Mouse (Mus musculus) adrenal gland, adult 18-20 months (tissue): ENCODE data around the gene Mkrn1. TPM values are rescaled to one million over a fixed set of nuclear protein-coding genes. Genes with fewer than 3 reads are reported as not detected.
A peak's percentile ranks its signal among the peaks of the same experiment; 100 is the strongest.
"Not testable (repeated sequence)": the region's sequence is repeated elsewhere in the genome, so short reads cannot be mapped to it uniquely, and the experiment has no call there.

Experiments used
- DNase-seq, 2 experiments: peaks; one replicate each; pipeline ENCODE4 v3.0.0; 2021 to 2022; ENCODE audit warnings: low spot score in 2 of 2
- long read RNA-seq, 2 experiments: library from polyadenylated mRNA; stranded (forward); transcript quantifications; one replicate each; pipeline ENCODE4 v2.0.0; 2021
- total RNA-seq, 2 experiments: library from RNA; stranded (reverse); gene quantifications; 1 replicate in 1 of 2; 2 replicates in 1 of 2; pipeline ENCODE4 v1.2.3; 2021

Mkrn1 gene
- total RNA-seq: 10 to 100 TPM; 64.0 to 72.7 TPM
- long read RNA-seq, experiment 1, transcript Mkrn1-202 (5 exons, 1,511 nt): minor isoform, 5 of 84 reads
- long read RNA-seq, experiment 1, transcript Mkrn1-201 (8 exons, 3,046 nt): major isoform, 63 of 84 reads
- long read RNA-seq, experiment 1, partial matches to known transcripts: 3 of 84 reads
- long read RNA-seq, experiment 1, other reads (novel, unspliced or antisense): 11 of 84 reads
- long read RNA-seq, experiment 2, transcript Mkrn1-201 (8 exons, 3,046 nt): major isoform, 235 of 318 reads
- long read RNA-seq, experiment 2, transcript Mkrn1-202 (5 exons, 1,511 nt): minor isoform, 22 of 318 reads
- long read RNA-seq, experiment 2, transcript Mkrn1-203 (3 exons, 751 nt): minor isoform, 16 of 318 reads
- long read RNA-seq, experiment 2, partial matches to known transcripts: 12 of 318 reads
- long read RNA-seq, experiment 2, other reads (novel, unspliced or antisense): 31 of 318 reads

GRCm38 (mm10) chr6:39419851-39420721, at the start of gene Mkrn1:
Gene Mkrn1 (minus strand): TSS chr6:39420462.
- DNase-seq: peak; percentile 63 to 66

GRCm38 (mm10) chr6:39469427-39469826, 49.2 kb upstream of the Mkrn1 start:
- DNase-seq: no peak

GRCm38 (mm10) chr6:39462621-39463538, 42.6 kb upstream of the Mkrn1 start:
- peak; percentile 77 to 84 for DNase-seq

- no peak for DNase-seq
Measured at GRCm38 (mm10) chr6:39460040-39460439, 39.8 kb upstream of the Mkrn1 start.

- no peak for DNase-seq
Measured at GRCm38 (mm10) chr6:39455339-39456160, 35.3 kb upstream of the Mkrn1 start.

GRCm38 (mm10) chr6:39454616-39455015, 34.4 kb upstream of the Mkrn1 start:
- DNase-seq: no peak

GRCm38 (mm10) chr6:39453564-39453963, 33.3 kb upstream of the Mkrn1 start:
- no peak for DNase-seq

- no peak for DNase-seq
Measured at GRCm38 (mm10) chr6:39451033-39451432, 30.8 kb upstream of the Mkrn1 start.

GRCm38 (mm10) chr6:39450580-39450979, 30.3 kb upstream of the Mkrn1 start:
- no peak for DNase-seq

- no peak for DNase-seq
Measured at GRCm38 (mm10) chr6:39447429-39448185, 27.3 kb upstream of the Mkrn1 start.

GRCm38 (mm10) chr6:39445801-39446572, 25.7 kb upstream of the Mkrn1 start:
- DNase-seq: no peak

- no peak for DNase-seq
Measured at GRCm38 (mm10) chr6:39442786-39443287, 22.6 kb upstream of the Mkrn1 start.

GRCm38 (mm10) chr6:39440207-39440606, 19.9 kb upstream of the Mkrn1 start:
- no peak for DNase-seq

GRCm38 (mm10) chr6:39437519-39437918, 17.3 kb upstream of the Mkrn1 start:
- not testable (repeated sequence) for DNase-seq

GRCm38 (mm10) chr6:39435875-39436274, 15.6 kb upstream of the Mkrn1 start:
- no peak for DNase-seq

GRCm38 (mm10) chr6:39434886-39435492, 14.7 kb upstream of the Mkrn1 start:
- DNase-seq: no peak

GRCm38 (mm10) chr6:39434111-39434885, 14.0 kb upstream of the Mkrn1 start:
- no peak for DNase-seq
